Mouse (Mus musculus): ENCODE data around the gene Grip1. TPM values are rescaled to one million over a fixed set of nuclear protein-coding genes. Genes with fewer than 3 reads are reported as not detected.

Grip1 gene
- polyA plus RNA-seq (2014; fragmentation: Illumina TruSeq; extraction: RNeasy Lipid Tissue Mini Kit (QIAGEN cat#74804); ENCODE audit: low read depth, low replicate concordance), result 0.31 TPM

GRCm38 (mm10) chr10:119453431-119454105 lies at the start of gene Grip1:
TSS of gene Grip1 (plus strand) at chr10:119453830.

GRCm38 (mm10) chr10:120112507-120113396 lies 659.1 kb downstream of the Grip1 start, which contains the start of gene Helb:
TSS of gene Helb (minus strand) at chr10:120112987.

Other genes starting within 250 kb of the Grip1 start
- 17.1 TPM for gene Cand1, start 213.8 kb upstream of the Grip1 start, polyA plus RNA-seq (2014; fragmentation: Illumina TruSeq; extraction: RNeasy Lipid Tissue Mini Kit (QIAGEN cat#74804); ENCODE audit: low read depth, low replicate concordance)